Mouse (Mus musculus) embryonic fibroblast, embryonic 13.5 days (primary cell): ENCODE data around the gene Shoc2.

Experiments used
- CTCF ChIP-seq: IDR thresholded peaks from 2 replicates; pipeline ENCODE4 v1.5.1; 2011; ENCODE audit warnings: mild to moderate bottlenecking, control low read depth, low read length, moderate library complexity, borderline replicate concordance; ENCODE audit not compliant: insufficient read depth
- POLR2A ChIP-seq: IDR thresholded peaks from 2 replicates; pipeline ENCODE4 v1.6.1; 2011; ENCODE audit warnings: low read depth, mild to moderate bottlenecking, control low read depth, low read length, moderate library complexity

- TF ChIP-seq CTCF (no peak), POLR2A (no peak)
Observed at GRCm38 (mm10) chr19:53983336-53983735, 39.2 kb downstream of the Shoc2 start.
